Mouse (Mus musculus) spleen, embryonic (tissue): ENCODE results near the gene Gbp5.

ENCODE experiments used
- CTCF ChIA-PET: fragments of 350-600 bp; sonication (Branson Sonifier 250); formaldehyde crosslinking; loops from one replicate; lab custom pipeline; 2022; lab: Charles Lee

Gene Gbp5

GRCm38 (mm10) chr3:142493536-142494061 is at the start of gene Gbp5:
Gbp5 (plus strand) TSS chr3:142493978.
- CTCF ChIA-PET, result interaction anchor here (0.6 to 0.7 kb wide), 4 partner anchors 151 to 1633 kb away, joined by 4 to 10 read pairs (median 6); no protein-coding TSS in a partner anchor

GRCm38 (mm10) chr3:142454198-142454597 is 39.6 kb upstream of the Gbp5 start:
- CTCF ChIA-PET, result interaction anchor here (0.7 kb wide), 1 partner anchor 174 kb away, joined by 4 read pairs; no protein-coding TSS in a partner anchor

GRCm38 (mm10) chr3:142459241-142459640 is 34.5 kb upstream of the Gbp5 start:
- CTCF ChIA-PET, result interaction anchor here (0.7 kb wide), 1 partner anchor 46 kb away, joined by 10 read pairs; no protein-coding TSS in a partner anchor

DNA sequence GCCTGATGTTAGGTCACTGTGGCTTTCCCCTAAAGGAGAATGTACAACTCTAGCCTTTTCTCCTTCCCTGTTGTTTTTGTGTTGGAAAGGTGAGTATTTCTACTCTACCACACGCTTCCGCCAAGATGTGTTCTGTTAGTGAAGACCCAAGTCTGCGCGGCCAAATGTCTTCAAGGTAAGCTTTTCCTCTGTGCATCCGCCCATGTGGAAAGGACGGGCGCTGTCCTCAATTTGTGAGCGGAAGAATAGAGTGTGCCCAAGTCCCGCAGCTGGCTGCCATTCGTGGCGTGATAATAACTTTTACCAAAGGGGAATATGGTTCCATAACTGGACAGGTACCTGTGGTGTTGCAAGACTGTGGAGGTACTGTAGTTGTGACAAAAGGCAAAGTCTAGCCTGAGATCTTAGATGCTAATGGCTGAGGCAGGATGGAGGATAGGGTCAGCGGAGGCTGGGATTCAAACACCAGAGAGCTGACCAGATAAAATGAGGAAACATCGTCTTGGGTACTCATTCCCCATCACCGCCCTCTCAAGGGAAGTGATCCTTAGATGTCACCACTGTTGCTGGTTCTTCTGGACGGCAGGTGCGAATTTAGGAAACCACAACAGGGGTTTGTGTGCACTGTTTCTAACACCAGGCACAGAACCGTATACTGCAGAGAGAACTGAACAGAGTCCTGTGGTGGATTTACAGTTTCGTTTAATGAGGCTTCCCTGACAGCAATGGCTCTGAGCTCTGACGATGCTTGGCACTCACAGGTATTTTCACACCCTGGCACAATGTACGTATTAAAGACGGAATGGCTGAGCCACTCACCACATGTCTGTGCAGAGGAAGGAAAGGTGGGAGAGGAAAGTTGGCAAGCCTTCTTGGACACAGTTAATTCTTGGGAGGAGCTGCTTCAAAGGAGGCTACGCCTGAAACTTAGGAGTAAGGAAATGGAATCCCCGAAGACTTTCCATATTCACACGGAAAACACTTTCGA is 30.7 kb upstream of the Gbp5 start:
- CTCF ChIA-PET, result no interaction called here

DNA sequence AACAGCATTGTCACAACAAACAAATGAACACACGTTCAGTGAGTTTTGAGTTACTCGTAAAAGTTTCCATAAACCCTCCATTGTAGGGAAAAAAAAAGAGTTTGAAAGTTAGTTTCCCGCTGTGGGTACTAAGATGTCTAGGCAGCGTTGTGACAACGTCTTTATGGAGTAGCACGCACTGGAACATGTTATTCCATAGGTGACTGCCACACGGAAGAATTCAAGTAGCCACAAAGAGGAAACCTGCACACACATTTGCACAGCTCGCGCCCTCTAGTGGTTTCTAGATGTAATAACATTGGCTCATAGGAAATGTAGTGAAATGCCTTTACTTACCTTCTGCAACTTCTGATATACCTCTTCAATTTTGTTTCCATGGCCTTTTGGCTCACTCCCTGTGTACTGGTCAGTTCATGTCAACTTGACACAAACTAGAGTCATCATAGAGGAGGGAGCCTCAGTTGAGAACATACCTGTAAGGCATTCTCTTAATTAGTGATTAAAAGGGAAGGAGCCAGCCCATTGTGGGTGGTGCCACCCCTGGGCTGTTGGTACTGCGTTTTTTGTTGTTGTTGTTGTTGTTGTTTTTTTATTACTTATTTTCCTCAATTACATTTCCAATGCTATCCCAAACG is 19.3 kb upstream of the Gbp5 start:
- CTCF ChIA-PET, result interaction anchor here (0.9 kb wide), 1 partner anchor 35 kb away, joined by 3 read pairs; no protein-coding TSS in a partner anchor

DNA sequence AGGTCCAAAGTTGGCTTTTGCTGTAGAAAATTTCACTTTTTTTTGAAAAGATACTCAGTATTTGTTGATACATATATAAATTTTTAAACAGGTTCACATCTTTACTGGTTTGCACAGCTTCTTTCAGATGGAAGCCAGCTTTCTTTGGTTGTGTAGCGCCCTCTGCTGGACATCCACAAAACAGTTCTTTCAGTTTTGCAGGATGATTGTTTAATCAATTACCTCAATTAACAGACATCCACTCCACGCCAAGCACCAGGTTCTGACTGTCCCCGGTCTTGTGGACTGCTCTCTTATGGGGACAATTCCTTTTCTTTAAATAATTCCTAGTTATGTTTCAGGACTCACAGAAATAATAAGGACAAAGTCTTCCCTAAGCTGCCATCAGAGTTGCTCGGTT is 17.9 kb upstream of the Gbp5 start:
- CTCF ChIA-PET, result interaction anchor here (0.6 to 0.7 kb wide), 2 partner anchors 176 to 242 kb away, joined by 4 read pairs; no protein-coding TSS in a partner anchor

DNA sequence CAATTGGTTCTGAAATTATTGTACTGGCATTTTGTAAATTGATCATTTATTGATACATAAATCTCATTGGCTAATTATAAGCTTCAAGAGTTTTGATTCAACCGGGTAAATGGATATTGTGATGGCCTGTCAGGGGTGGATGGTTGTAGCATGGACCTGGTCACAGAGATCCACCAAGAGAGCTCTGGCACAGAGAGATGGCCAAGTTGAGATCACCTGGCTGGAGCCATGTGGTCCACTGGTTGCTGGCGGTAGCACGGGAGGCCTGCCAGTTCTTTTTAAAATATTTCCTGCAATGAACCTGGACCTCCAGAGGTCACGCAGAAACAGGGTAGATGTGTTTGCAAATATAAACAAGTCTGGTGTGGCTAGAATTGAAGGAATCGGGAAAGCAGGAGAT is 15.9 kb upstream of the Gbp5 start:
- CTCF ChIA-PET, result no interaction called here

DNA sequence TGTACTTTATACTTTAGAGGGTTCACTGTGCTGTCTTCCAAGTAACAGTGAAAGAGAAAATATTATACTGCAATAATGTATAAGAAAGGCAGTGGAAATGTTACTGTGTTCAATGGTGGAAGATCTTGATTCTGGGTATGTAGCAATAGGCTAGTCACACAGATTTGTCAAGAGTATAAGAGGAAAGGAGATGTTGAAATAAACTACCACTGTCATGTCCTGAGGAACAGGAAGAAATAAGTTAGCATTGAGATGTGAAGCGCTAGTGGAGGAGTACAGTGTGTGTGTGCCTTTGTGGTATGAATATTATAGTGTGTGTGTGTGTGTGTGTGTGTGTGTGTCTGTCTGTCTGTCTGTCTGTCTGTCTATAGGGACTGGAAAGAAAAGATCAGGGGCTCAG is 15.4 kb upstream of the Gbp5 start:
- CTCF ChIA-PET, result interaction anchor here (0.6 kb wide), 1 partner anchor 163 kb away, joined by 3 read pairs; no protein-coding TSS in a partner anchor

- CTCF ChIA-PET, result interaction anchor here (0.5 to 1.4 kb wide), 3 partner anchors 59 to 155 kb away, joined by 3 to 7 read pairs (median 3); no protein-coding TSS in a partner anchor
These were observed 3.3 kb upstream of the Gbp5 start for GRCm38 (mm10) chr3:142490465-142490864.

DNA sequence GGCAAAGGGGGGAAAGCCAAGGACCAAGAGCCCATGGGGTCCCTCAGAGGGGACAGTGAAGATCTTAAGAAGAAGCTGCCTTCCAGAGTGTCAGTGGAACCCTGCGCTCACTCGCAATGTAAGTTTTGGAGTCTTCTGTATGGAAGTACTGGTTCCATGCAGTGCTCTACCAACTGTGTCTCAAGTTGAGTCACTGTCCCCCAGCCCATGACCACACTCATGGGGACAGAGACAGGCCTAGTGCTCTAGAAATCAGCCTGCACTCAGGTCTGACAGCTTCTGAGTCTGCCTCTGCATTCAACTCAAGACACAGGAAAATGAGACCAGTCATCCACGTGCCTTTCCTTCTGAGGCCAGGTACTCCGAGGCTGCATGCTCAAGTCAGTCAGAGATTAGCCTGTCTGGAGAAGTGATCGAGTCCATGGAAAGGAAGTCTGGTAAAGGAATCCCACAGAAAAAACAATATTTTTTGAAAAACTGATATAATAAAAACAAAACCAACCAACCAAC is 1.4 kb downstream of the Gbp5 start:
- CTCF ChIA-PET, result interaction anchor here (0.6 to 1.2 kb wide), 6 partner anchors 64 to 184 kb away, joined by 3 to 5 read pairs (median 4); partner anchors contain the start of gene Gbp2

DNA sequence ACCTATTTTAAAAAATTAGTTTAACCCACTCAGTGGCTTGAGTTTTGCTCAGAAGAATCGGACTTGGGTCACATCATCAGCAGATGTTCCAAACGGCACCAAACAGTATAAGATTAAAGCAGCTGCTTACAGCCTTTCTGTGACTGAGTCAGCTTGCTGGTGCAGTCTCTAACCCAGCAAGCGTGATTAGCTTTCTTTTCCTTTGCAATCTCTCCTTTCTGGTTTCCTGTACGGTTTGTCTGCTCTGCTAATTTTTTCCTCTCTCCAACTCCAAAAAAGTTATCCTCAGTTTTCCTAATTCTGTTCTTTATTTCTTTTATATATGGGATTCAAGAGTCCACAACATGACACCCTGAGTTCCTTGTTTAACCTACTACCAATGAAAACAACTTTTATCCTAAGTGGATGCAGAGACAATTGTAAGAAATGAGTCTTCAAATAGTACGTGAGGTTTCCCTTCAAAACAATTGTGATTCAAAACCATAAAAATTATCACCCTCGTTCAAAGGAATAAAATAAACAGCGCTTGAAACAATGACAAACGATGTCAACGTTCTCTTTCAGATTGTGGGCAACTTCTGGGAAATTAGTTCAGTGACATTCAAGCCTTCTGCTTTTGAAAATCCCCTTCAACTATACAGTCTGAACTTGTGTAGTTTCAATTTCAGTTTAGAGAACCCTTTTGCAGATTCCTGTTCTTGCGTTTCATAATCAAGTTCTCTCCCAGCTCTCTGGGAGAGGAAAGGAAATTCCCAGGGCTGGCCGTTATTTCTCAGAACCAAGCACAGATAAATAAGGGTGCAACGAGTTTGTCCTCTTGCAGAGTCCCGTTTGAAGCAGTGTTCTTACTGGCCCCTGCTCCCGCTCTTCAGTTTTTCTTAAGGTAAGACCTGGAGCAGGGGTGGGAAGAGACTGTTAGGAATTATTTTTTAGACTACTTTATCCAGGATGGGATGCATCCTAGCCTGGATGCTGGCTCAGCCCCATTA is 2.6 kb downstream of the Gbp5 start:
- CTCF ChIA-PET, result interaction anchor here (0.6 to 1.2 kb wide), 4 partner anchors 12 to 100 kb away, joined by 3 to 12 read pairs (median 4); no protein-coding TSS in a partner anchor

- CTCF ChIA-PET, result no interaction called here
These were observed 3.5 kb downstream of the Gbp5 start for GRCm38 (mm10) chr3:142497123-142497841.

- CTCF ChIA-PET, result interaction anchor here (0.7 kb wide), 2 partner anchors 29 to 52 kb away, joined by 10 to 13 read pairs; no protein-coding TSS in a partner anchor
These were observed 5.2 kb downstream of the Gbp5 start for GRCm38 (mm10) chr3:142498941-142499340.

DNA sequence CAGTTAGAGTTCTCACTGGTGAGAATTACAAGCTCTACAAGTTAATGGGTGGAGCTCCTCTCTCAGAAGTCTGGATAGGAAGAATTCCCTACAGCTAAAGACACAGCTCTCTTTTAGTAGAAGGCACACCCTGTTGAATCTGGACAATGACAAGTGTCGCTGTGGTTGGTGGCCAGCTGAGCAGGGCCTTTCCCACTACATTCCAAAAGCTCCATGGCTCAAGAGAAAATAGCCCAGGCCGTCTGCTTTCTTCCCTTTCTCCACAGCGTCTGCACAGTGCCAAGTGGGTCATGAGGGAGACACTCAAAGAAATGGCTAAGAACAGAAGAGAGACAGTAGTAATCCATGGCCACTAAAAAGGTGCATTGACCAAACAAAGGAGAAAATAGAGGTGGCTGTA is 34.3 kb downstream of the Gbp5 start:
- CTCF ChIA-PET, result interaction anchor here (0.5 kb wide), 1 partner anchor 29 kb away, joined by 13 read pairs; no protein-coding TSS in a partner anchor

GRCm38 (mm10) chr3:142529597-142529996 is 35.8 kb downstream of the Gbp5 start:
- CTCF ChIA-PET, result interaction anchor here (0.7 kb wide), 1 partner anchor 91 kb away, joined by 13 read pairs; no protein-coding TSS in a partner anchor

GRCm38 (mm10) chr3:142530087-142530953 is 36.5 kb downstream of the Gbp5 start, which contains the start of gene Gbp7:
Gbp7 (plus strand) TSS chr3:142530342.
- CTCF ChIA-PET, result interaction anchor here (0.5 to 0.7 kb wide), 2 partner anchors 11 to 90 kb away, joined by 5 to 13 read pairs; no protein-coding TSS in a partner anchor

GRCm38 (mm10) chr3:142531595-142531994 is 37.8 kb downstream of the Gbp5 start:
- CTCF ChIA-PET, result no interaction called here

GRCm38 (mm10) chr3:142533185-142533584 is 39.4 kb downstream of the Gbp5 start:
- CTCF ChIA-PET, result interaction anchor here (0.6 kb wide), 1 partner anchor 891 kb away, joined by 3 read pairs; no protein-coding TSS in a partner anchor
